Mouse (Mus musculus) testis, adult 2 months (tissue): ENCODE measurements around the gene Sult4a1. TPM values are rescaled to one million over a fixed set of nuclear protein-coding genes. Genes with fewer than 3 reads are reported as not detected.

ENCODE experiments used
- H3K27ac ChIP-seq: fragments of 200-500 bp; 2 replicates; pipeline ENCODE4 v1.5.1; 2012; ENCODE audit warnings: low read depth, low read length; ENCODE audit not compliant: control insufficient read depth, insufficient read depth
- H3K27me3 ChIP-seq: fragments of 200-500 bp; 2 replicates; pipeline ENCODE4 v1.6.1; 2012; ENCODE audit warnings: mild to moderate bottlenecking, low read length, moderate library complexity; ENCODE audit not compliant: control insufficient read depth, insufficient read depth
- H3K36me3 ChIP-seq: fragments of 200-500 bp; 2 replicates; pipeline ENCODE4 v1.6.1; 2012; ENCODE audit warnings: mild to moderate bottlenecking, low read length; ENCODE audit not compliant: control insufficient read depth, insufficient read depth
- H3K4me1 ChIP-seq: fragments of 200-500 bp; 2 replicates; pipeline ENCODE4 v1.6.1; 2012; ENCODE audit warnings: low read length; ENCODE audit not compliant: control insufficient read depth, insufficient read depth
- H3K4me3 ChIP-seq: fragments of 200-500 bp; 2 replicates; pipeline ENCODE4 v1.5.1; 2012; ENCODE audit warnings: low read depth, mild to moderate bottlenecking, low read length, moderate library complexity, mixed read lengths; ENCODE audit not compliant: control insufficient read depth
- CTCF ChIP-seq: fragments of 200-500 bp; IDR thresholded peaks from 2 replicates; pipeline ENCODE4 v1.5.1; 2012; ENCODE audit warnings: low read depth, mild to moderate bottlenecking, inconsistent platforms, low read length, moderate library complexity; ENCODE audit not compliant: control insufficient read depth, insufficient read depth, insufficient replicate concordance
- POLR2A ChIP-seq: fragments of 200-500 bp; IDR thresholded peaks from 2 replicates; pipeline ENCODE4 v1.6.1; 2012; ENCODE audit warnings: low read depth, mild to moderate bottlenecking, inconsistent platforms, low read length, moderate library complexity; ENCODE audit not compliant: control insufficient read depth
- polyA plus RNA-seq: library from polyadenylated mRNA; depleted of rRNA; stranded (reverse); fragments of >200 nt; gene quantifications from 2 replicates; pipeline ENCODE4 v1.2.3, GENCODE M21; 2012

Gene Sult4a1
- polyA plus RNA-seq, 1 experiment = 5.6 TPM

DNA sequence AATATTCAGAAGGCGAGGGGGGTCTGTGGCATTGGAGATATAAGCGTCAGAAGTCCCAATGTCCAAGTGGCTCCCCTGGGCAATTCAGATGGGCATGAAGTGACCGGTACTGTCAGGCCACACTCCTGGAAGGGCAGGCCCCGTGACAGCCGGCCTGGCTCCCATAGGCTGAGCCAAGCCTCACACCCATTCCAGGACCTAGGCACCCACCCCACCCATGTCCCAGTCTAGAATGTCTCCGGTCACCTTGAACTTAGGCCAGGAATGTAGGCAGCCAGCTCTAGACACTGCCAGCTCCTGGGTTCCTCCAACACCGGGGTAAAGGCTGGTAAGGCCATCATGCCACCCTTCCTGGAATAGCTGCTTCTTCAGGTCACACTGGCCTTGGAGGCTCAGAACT, 26.4 kb upstream of the Sult4a1 start:
- Histone ChIP-seq H3K4me3 (no peak overlapping the region), H3K27me3 (no peaks in the 10 kb centered on the region), H3K36me3 (no peaks in the 10 kb centered on the region), H3K4me1 (peaks cover 9% of the 10 kb centered on the region), H3K27ac (no peak overlapping the region)
- TF ChIP-seq POLR2A (no peak), CTCF (no peak)

DNA sequence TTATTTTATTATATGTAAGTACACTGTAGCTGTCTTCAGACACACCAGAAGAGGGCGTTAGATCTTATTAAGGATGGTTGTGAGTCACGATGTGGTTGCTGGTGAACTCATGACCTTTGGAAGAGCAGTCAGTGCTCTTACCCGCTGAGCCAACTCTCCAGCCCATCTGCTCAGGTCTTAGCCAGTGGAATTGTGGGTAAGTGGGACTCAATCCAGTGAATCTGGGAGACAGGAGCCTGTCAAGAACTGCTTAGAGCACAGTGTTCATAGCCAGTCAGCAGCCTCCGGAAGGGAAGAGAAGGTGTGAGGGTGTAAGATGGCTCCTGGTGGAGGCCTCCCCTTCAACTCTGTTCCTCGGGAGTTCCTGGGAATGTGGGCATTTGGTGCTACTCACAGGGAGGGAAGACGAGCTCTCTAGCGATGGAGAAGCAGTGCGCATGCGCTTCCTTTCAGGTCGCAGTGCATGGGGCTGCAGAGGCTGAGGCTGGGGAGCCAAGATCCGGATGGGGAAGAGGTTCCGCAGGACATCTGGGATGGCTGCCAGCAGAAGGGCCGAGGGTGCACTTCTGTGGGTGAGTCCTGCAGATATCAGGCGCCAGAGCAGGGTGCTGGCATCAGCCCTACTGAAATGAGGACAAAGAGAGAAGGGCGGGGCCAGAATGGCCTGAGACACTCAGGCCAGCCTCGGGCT, 25.7 kb upstream of the Sult4a1 start:
- Histone ChIP-seq H3K27me3 (no peaks in the 10 kb centered on the region), H3K36me3 (no peaks in the 10 kb centered on the region), H3K4me3 (no peak overlapping the region), H3K4me1 (peaks cover 9% of the 10 kb centered on the region), H3K27ac (no peak overlapping the region)
- TF ChIP-seq CTCF (no peak), POLR2A (no peak)

DNA sequence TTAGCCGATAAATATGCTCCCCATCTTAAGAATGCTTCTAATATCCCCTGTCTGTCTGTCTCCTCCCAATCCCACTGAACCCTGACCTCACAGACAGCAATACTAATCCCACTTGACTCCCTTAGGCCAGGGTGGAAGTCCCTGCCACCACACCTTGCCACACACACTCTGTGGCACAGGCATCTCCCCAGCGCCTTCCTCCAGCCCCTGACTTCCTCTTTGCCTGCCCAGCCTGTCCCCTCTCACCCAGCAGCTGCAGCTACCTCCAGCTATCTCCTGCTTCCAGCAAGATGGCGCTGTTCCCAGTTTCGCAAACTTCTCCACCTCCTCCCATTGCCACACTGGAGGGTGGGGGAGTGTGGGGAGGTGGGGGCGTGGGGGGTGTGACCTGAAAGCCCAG, 21.3 kb upstream of the Sult4a1 start:
- Histone ChIP-seq H3K27ac (no peak overlapping the region), H3K27me3 (no peaks in the 10 kb centered on the region), H3K4me1 (peaks cover 9% of the 10 kb centered on the region), H3K36me3 (no peaks in the 10 kb centered on the region), H3K4me3 (no peak overlapping the region)
- no peak for TF ChIP-seq CTCF
- TF ChIP-seq POLR2A = no peak

DNA sequence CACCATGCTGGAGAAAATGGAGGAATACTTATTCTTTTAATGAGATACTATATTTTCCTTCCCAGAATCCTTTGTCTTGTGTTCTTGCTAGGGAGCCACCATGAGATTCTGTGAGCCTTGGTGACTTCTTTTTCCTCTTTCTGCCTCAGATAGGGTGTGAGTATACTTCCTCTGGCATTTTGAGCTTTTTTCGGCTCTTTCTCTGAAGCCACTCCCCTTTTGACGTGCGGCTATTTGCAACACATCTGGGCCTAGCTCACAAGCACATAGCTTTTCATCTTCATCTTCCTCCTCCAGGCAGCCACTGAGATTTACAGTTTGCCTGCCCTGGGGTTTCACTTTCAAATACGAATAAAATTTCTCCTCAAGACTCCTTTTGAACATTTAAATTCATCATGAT, 20.9 kb upstream of the Sult4a1 start:
- H3K4me1 ChIP-seq = peaks cover 8% of the 10 kb centered on the region
- H3K27ac ChIP-seq = no peak overlapping the region
- no peak overlapping the region for H3K4me3 ChIP-seq
- TF ChIP-seq CTCF (no peak), POLR2A (no peak)
- H3K27me3 ChIP-seq = no peaks in the 10 kb centered on the region
- H3K36me3 ChIP-seq = no peaks in the 10 kb centered on the region

DNA sequence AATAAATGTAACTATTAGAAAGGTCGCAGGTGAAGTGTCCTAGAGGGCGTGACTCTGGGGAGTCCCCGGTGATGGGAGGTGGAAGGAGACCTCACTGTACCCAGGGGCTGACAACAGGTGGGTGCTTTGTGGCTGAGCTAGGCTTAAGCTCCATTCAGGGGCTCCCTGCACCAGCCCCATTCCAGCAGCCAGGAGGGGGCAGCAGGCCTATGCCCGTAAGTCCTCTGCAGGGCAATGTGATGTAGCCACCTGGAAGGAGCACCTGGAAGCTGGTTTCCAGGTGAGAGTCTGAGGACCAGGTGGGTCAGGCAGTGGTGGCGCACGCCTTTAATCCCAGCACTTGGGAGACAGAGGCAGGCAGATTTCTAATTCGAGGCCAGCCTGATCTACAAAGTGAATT, 18.5 kb upstream of the Sult4a1 start:
- no peak overlapping the region for H3K4me3 ChIP-seq
- H3K36me3 ChIP-seq = no peaks in the 10 kb centered on the region
- no peaks in the 10 kb centered on the region for H3K27me3 ChIP-seq
- TF ChIP-seq CTCF (no peak), POLR2A (no peak)
- H3K4me1 ChIP-seq = no peaks in the 10 kb centered on the region
- no peak overlapping the region for H3K27ac ChIP-seq

DNA sequence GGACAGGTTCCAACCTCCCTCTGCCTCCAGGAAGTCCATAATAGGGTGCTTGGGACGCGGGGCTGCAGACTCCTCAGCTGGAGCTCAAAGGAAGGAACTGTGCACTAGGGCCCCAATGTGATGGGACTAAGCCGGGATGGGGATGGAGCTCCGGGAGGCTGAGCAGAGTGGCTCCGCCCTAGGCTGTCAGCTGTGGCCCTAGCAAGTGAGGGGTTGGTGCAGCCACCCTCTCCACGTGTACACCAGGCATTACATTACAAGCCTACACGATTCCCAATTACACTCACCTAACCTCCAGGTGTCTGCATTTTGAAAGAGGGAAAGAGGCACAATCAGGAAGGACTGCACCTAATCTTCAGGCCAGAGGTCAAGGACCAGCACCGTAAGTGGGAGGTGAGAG, 17.5 kb upstream of the Sult4a1 start, which contains the start of gene Pnpla5:
TSS of gene Pnpla5 (minus strand) at position 101 of the 400 bp plus-strand sequence.
- no peak for TF ChIP-seq CTCF
- TF ChIP-seq POLR2A = no peak
- Histone ChIP-seq H3K27me3 (no peaks in the 10 kb centered on the region), H3K27ac (no peak within 1 kb of the TSS), H3K36me3 (no peaks in the 10 kb centered on the region), H3K4me1 (no peaks in the 10 kb centered on the region), H3K4me3 (no peak within 1 kb of the TSS)

DNA sequence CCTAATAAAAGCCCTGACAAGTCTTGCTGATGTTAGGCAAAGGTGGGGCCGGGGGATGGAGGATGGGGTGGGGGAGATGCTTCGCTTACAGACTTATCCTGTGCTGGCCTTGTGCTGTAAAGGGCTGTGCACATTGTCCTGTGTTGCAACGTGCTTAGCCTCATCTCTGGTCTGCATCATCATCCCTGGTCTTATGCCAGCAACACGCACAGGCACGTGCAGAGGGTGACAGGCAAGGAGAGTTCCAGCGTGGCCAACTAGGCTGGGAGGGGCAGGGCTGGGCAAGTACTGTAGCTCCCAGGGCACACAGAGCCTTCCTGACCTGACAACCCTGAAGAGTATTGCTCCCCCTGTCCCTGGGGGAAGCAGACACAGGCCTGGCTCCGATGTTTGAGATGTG, 15.5 kb upstream of the Sult4a1 start:
- no peak overlapping the region for H3K27ac ChIP-seq
- no peaks in the 10 kb centered on the region for H3K4me1 ChIP-seq
- no peak overlapping the region for H3K4me3 ChIP-seq
- TF ChIP-seq CTCF (no peak), POLR2A (no peak)
- no peaks in the 10 kb centered on the region for H3K36me3 ChIP-seq
- H3K27me3 ChIP-seq = no peaks in the 10 kb centered on the region
